Mouse (Mus musculus) E14TG2a.4 (cell line): ENCODE data around the gene Gm20518.

Experiments used
- H3K27me3 ChIP-seq: 2 replicates; pipeline ENCODE4 v1.6.1; 2014; ENCODE audit warnings: low read length, control low read depth; ENCODE audit not compliant: insufficient read depth
- H3K36me3 ChIP-seq: 2 replicates; pipeline ENCODE4 v1.6.1; 2014; ENCODE audit warnings: low read length, control low read depth; ENCODE audit not compliant: insufficient read depth
- H3K4me1 ChIP-seq: replicated peaks from 2 replicates; pipeline ENCODE4 v1.6.1; 2014; ENCODE audit warnings: low read depth, low read length, control low read depth
- H3K4me3 ChIP-seq: replicated peaks from 2 replicates; pipeline ENCODE4 v1.5.1; 2014; ENCODE audit warnings: mild to moderate bottlenecking, low read length
- H3K9me3 ChIP-seq: 2 replicates; pipeline ENCODE4 v1.6.1; 2014; ENCODE audit warnings: low read length, control low read depth
- CTCF ChIP-seq: conservative IDR thresholded peaks from 2 replicates; pipeline ENCODE4 v1.5.1; 2014; ENCODE audit warnings: low read length
- NANOG ChIP-seq: IDR thresholded peaks from 2 replicates; pipeline ENCODE4 v1.6.1; 2014; ENCODE audit warnings: borderline replicate concordance, low read length, mixed read lengths
- POU5F1 ChIP-seq: IDR thresholded peaks from 2 replicates; pipeline ENCODE4 v1.6.1; 2014; ENCODE audit warnings: low read length, borderline replicate concordance

The Gm20518 gene

GRCm38 (mm10) chr16:17914307-17915249, 23.1 kb upstream of the Gm20518 start, which contains the start of gene Gsc2:
Gsc2 (minus strand) TSS chr16:17915059.
- peaks cover 33% of the 10 kb centered on the region for H3K4me1 ChIP-seq
- H3K4me3 ChIP-seq: peak within 1 kb of the TSS; percentile 83
- H3K9me3 ChIP-seq: no peaks in the 10 kb centered on the region
- H3K36me3 ChIP-seq: no peaks in the 10 kb centered on the region
- TF ChIP-seq NANOG (no peak), CTCF (no peak)
- H3K27me3 ChIP-seq: peaks cover 70% of the 10 kb centered on the region

- no peaks in the 10 kb centered on the region for H3K9me3 ChIP-seq
- H3K4me3 ChIP-seq: peak within 1 kb of the TSS; percentile 97
- H3K4me1 ChIP-seq: peaks cover 35% of the 10 kb centered on the region
- peaks cover 34% of the 10 kb centered on the region for H3K36me3 ChIP-seq
- peaks cover 43% of the 10 kb centered on the region for H3K27me3 ChIP-seq
- TF ChIP-seq CTCF (peak; percentile 65), NANOG (no peak)
Measured at GRCm38 (mm10) chr16:17911052-17911595, 19.7 kb upstream of the Gm20518 start, which contains the start of gene Ess2. Ess2 (minus strand) TSS chr16:17911348.

DNA sequence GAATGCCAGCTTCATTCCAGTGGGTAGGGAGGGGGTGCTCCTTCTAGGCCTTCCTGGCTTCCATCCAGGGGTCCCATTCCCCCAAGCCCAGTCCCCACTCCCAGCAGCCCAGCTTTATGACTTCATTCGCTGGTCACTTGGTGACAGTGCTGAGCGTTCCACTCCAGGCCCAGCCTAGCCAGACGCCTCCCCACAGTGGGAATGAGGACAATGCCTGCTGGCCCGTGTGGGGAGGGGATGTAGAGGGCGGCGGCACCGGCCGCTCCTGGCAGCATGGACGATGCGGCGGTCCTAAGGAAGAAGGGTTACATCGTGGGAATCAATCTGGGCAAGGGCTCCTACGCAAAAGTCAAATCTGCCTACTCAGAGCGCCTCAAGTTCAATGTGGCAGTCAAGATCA, 7.0 kb upstream of the Gm20518 start, which contains the start of the genes Dgcr2 and Tssk2:
TSS of gene Dgcr2 (minus strand) at position 101 of the 400 bp plus-strand sequence.
TSS of gene Tssk2 (plus strand) at position 176 of the 400 bp plus-strand sequence.
- Histone ChIP-seq H3K9me3 (no peaks in the 10 kb centered on the region), H3K36me3 (peaks cover 42% of the 10 kb centered on the region), H3K4me1 (no peaks in the 10 kb centered on the region), H3K27me3 (peaks cover 14% of the 10 kb centered on the region; the same call in 1 of the 2 replicates), H3K4me3 (no peak within 1 kb of the TSS)
- TF ChIP-seq NANOG: no peak
- no peak for TF ChIP-seq POU5F1
- TF ChIP-seq CTCF: no peak

DNA sequence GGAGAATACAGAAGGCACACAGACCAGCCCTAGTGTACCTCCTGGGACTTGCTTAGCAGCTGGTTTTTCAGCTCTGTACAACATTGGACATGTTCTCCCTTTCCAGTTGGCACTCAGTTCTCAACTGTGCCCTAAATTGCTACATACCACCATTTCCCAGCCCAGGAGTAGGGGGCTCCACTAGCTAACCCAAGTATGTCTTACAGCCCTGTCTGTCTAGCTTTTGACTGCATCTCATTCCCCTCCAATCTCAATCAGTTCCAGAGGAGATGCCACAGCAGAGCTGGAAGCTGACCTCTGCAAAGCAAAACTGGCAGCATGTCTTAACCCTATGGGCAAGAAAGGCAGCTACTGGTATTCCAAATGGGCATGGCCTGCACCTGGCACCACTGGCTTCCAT, 4.6 kb upstream of the Gm20518 start:
- H3K4me1 ChIP-seq: peaks cover 12% of the 10 kb centered on the region
- no peaks in the 10 kb centered on the region for H3K9me3 ChIP-seq
- TF ChIP-seq CTCF (no peak), NANOG (no peak), POU5F1 (no peak)
- H3K36me3 ChIP-seq: peaks cover 18% of the 10 kb centered on the region
- peaks cover 14% of the 10 kb centered on the region; the same call in 1 of the 2 replicates for H3K27me3 ChIP-seq
- no peak overlapping the region for H3K4me3 ChIP-seq

DNA sequence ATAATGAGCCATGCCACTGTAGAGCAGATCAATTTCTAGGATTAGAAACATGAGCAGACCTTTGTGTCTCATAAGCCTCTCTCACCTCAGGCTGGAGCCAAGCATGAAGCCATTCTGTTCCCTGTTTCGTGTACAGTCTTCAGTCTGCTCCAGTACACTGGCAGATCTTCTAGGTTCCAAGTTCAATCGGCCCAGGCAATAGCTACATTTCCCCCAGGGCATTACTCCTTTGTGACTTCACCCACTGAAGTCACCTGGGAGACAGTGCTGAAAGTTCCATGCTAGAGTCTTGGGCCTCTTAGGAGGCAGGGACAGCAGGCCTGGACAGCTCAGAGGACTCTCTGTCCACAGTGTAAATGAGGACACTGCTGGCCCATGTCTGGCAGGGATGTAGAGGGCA, 2.5 kb upstream of the Gm20518 start, which contains the start of gene Tssk1:
TSS of gene Tssk1 (plus strand) at position 301 of the 400 bp plus-strand sequence.
- TF ChIP-seq NANOG (no peak), POU5F1 (no peak), CTCF (no peak)
- H3K27me3 ChIP-seq: peaks cover 14% of the 10 kb centered on the region; the same call in 1 of the 2 replicates
- H3K36me3 ChIP-seq: peaks cover 9% of the 10 kb centered on the region
- no peak within 1 kb of the TSS for H3K4me3 ChIP-seq
- peaks cover 25% of the 10 kb centered on the region for H3K4me1 ChIP-seq
- H3K9me3 ChIP-seq: no peaks in the 10 kb centered on the region

- Histone ChIP-seq H3K36me3 (peaks cover 9% of the 10 kb centered on the region), H3K4me3 (no peak overlapping the region), H3K27me3 (peaks cover 14% of the 10 kb centered on the region; the same call in 1 of the 2 replicates), H3K9me3 (no peaks in the 10 kb centered on the region), H3K4me1 (peaks cover 25% of the 10 kb centered on the region)
- TF ChIP-seq CTCF: no peak
- TF ChIP-seq POU5F1: no peak
- TF ChIP-seq NANOG: no peak
Measured at GRCm38 (mm10) chr16:17892606-17893005, 1.1 kb upstream of the Gm20518 start.

GRCm38 (mm10) chr16:17890917-17891566, 429 bp downstream of the Gm20518 start:
- Histone ChIP-seq H3K9me3 (no peaks in the 10 kb centered on the region), H3K4me1 (peaks cover 29% of the 10 kb centered on the region), H3K27me3 (peaks cover 9% of the 10 kb centered on the region; the same call in 1 of the 2 replicates), H3K4me3 (peak overlapping the region; percentile 93), H3K36me3 (peaks cover 18% of the 10 kb centered on the region)
- TF ChIP-seq CTCF: no peak
- TF ChIP-seq NANOG: no peak
- no peak for TF ChIP-seq POU5F1

DNA sequence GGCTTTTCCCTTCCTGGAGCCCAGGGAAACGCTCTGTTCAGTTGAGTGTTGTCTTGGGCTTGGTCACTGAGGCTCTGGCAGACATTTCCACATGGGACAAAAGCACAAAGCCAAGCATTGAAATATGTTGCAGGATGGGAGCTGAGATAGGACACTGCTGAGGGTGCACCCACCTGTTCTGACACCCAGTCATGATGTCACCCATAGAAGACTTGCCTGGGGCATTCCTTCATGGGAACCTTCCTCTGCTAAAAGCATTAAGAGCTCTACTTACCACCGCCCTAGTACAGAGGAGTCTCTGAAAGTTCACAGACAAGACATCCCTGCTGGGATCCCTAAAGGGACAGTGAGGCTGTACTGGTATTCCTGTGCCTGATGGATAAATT, 1.1 kb downstream of the Gm20518 start:
- H3K4me3 ChIP-seq: peak overlapping the region; percentile 93
- peaks cover 24% of the 10 kb centered on the region for H3K36me3 ChIP-seq
- TF ChIP-seq POU5F1: no peak
- TF ChIP-seq NANOG: no peak
- no peak for TF ChIP-seq CTCF
- peaks cover 36% of the 10 kb centered on the region for H3K4me1 ChIP-seq
- no peaks in the 10 kb centered on the region for H3K9me3 ChIP-seq
- H3K27me3 ChIP-seq: peaks cover 4% of the 10 kb centered on the region; the same call in 1 of the 2 replicates
